Mouse (Mus musculus) left cerebral cortex, adult 2 months (tissue): ENCODE results near the gene Hist1h3f. TPM values are rescaled to one million over a fixed set of nuclear protein-coding genes. Genes with fewer than 3 reads are reported as not detected.

Experiments used
- DNase-seq, 2 experiments: peaks; one replicate each; pipeline ENCODE4 v3.0.0; 2021 to 2022; ENCODE audit warnings: low spot score in 2 of 2, mixed read lengths in 1 of 2; ENCODE audit errors: extremely low spot score in 1 of 2
- H3K27ac ChIP-seq: fragments of 200-600 bp; 2 replicates; pipeline ENCODE4 v1.8.1; 2022
- H3K4me3 ChIP-seq: fragments of 200-600 bp; 2 replicates; pipeline ENCODE4 v1.8.1; 2022
- CTCF ChIP-seq: fragments of 200-600 bp; IDR thresholded peaks from 2 replicates; pipeline ENCODE4 v1.8.1; 2022; ENCODE audit warnings: antibody characterized with exemption, mild to moderate bottlenecking, moderate library complexity
- intact Hi-C: fragments of 180-260 bp; cut with DNase I; formaldehyde crosslinking; loops from one replicate; pipeline ENCODE4 v1.15.1; 2025
- total RNA-seq, 2 experiments: library from RNA; stranded (reverse); gene quantifications; 2 replicates each; pipeline ENCODE4 v1.2.3; 2021

The Hist1h3f gene
- total RNA-seq, 2 experiments from 2014 or later = 12.9 to 15.5 TPM

DNA sequence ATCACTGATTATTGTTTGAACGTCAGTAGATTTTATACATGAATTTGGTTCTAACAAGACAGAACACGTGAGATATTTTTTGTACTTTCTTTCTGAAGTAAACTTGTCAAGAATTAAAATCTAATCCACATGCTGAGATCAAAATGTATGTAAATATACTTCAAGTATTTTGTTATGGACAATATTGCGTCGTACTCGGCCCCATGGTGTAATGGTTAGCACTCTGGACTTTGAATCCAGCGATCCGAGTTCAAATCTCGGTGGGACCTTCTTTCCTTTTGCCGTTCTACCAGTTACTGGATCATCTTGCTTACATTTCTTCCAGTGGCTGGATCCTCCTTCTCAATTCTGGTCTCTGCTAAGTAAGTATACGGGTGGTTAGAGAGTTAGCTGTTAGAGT is 24.4 kb upstream of the Hist1h3f start:
- DNase-seq = peak; percentile 81 to 88
- H3K27ac ChIP-seq = no peak overlapping the region
- no peak for TF ChIP-seq CTCF
- intact Hi-C loops = loop anchor here (2.0 to 5.0 kb wide), 5 partner anchors 83 to 1579 kb away; no protein-coding TSS in a partner anchor
- peak overlapping the region; percentile 64 for H3K4me3 ChIP-seq

DNA sequence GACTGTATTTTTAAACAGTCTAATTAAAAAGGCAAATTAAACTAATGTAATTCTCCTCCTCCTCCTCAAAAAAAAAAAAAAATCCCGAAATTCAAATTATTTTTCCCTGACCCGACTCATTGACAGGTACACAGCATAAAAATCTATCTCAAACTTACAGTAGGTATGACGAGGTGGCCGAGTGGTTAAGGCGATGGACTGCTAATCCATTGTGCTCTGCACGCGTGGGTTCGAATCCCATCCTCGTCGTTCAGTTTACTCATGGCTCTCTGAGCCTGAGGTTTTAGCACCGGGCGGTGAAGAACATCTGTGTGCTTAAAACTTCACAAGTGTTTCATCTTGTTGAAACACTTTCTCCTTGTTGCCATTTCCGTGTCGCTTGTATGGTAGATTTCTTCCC is 22.1 kb upstream of the Hist1h3f start:
- intact Hi-C loops = loop anchor here (5.0 kb wide), 1 partner anchor 224 kb away; no protein-coding TSS in a partner anchor
- DNase-seq = peak; percentile 75 to 80
- H3K27ac ChIP-seq = no peak overlapping the region
- no peak for TF ChIP-seq CTCF
- no peak overlapping the region for H3K4me3 ChIP-seq

DNA sequence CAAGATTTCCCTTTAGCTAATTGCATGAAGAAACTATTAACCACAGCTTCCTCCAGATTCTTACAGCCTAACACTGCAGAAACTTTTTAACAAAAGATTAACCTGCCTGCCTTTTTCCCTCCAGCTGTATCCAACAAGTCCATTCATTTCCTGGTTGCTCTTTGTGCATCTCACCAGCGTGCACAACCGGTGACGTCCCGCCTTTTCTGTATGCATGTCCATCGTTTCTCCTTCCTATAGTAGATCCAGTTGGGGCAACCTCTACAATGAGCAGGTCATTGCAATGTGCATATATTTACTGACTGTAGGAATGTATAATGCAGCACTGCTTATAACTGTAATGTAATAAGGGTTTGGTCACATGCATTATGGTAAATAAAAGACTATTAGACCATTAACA is 19.9 kb upstream of the Hist1h3f start:
- intact Hi-C loops = loop anchor here (1.0 to 5.0 kb wide), 3 partner anchors 92 to 227 kb away; no protein-coding TSS in a partner anchor
- no peak overlapping the region for H3K27ac ChIP-seq
- no peak overlapping the region for H3K4me3 ChIP-seq
- no peak for TF ChIP-seq CTCF
- no peak for DNase-seq

DNA sequence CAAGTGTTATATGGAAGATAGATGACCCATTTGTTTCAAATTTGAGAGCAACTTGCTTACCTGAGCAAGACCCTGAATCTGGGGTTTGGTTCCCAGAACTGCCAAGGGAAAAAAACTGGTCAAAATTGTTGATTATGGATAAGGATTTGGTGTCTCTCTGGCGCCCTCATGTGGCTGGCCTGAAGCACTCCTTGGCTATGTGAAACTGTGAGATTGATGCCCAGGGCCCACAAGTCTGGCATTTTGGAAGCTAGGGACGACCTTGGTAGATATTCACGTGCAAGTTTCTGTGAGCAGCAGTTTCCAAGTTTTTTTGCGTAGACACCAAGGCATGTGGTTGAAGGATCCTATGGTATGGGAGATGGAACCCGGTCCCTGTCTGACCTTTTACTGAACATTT is 19.2 kb upstream of the Hist1h3f start:
- TF ChIP-seq CTCF = peak; percentile 97
- Histone ChIP-seq H3K27ac (no peak overlapping the region), H3K4me3 (no peak overlapping the region)
- DNase-seq = peak; percentile 67 to 83
- intact Hi-C loops = loop anchor here (1.0 to 5.0 kb wide), 3 partner anchors 92 to 227 kb away; no protein-coding TSS in a partner anchor

DNA sequence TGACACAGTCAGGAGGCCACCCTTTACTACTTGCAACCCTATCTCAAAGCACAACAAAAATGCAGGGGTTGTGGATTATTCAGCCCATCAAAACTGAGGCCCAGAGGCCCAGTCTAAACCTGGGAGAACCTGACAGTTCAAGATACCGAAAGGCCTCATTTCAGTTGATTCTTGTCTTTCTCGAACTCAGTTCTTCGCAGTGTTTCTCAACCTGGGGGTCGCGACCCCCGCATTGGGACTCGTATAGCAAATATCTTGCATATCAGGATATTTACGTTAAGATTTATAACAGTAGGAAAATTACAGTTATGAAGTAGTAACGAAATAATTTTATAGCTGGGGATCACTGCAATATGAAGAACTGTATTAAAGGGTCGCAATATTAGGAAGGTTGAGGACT is 18.0 kb upstream of the Hist1h3f start:
- TF ChIP-seq CTCF = no peak
- no peak overlapping the region for H3K27ac ChIP-seq
- intact Hi-C loops = loop anchor here (1.0 kb wide), 1 partner anchor 8 kb away; no protein-coding TSS in a partner anchor
- no peak for DNase-seq
- H3K4me3 ChIP-seq = peak overlapping the region; percentile 38

DNA sequence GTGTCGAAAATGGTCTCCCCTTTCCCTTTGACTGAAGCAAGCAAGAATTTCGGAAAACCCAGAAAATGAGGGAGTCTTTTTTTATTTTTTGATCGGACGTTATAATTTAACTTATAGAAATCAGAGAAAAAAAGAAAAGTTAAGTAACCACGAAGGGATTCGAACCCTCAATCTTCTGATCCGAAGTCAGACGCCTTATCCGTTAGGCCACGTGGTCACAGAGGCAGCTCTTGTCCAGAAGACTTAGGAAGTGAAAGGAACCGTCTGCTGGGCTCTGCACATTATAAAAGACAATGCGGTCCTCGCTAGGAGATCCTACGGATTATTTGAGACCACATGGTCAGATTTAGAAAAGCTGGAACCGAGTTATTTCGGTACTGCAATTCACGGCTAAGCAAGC is 17.5 kb upstream of the Hist1h3f start:
- H3K4me3 ChIP-seq = peak overlapping the region; percentile 53
- intact Hi-C loops = loop anchor here (1.0 kb wide), 1 partner anchor 8 kb away; no protein-coding TSS in a partner anchor
- peak overlapping the region; percentile 29; the same call in 1 of the 2 replicates for H3K27ac ChIP-seq
- no peak for TF ChIP-seq CTCF
- peak; percentile 89 to 95 for DNase-seq

DNA sequence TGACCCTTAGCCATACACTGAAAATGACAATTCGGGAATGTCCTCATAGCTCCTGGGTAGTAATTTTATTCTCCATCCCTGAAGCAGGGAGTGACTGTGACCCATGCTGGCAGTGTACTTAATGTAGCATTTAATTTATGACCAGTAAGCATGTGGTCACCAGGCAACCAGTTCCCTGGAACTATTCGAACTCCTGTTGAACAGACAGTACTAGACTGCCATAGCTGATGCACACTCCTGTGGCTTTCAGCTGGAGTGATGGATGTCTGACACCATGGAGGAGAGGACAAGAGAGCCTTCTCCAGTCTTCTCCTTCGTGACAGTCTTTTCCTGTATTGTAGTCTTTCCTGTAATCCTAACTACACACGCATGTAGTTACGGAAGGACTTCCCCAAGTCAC is 14.8 kb upstream of the Hist1h3f start:
- DNase-seq = no peak
- no peak for TF ChIP-seq CTCF
- Histone ChIP-seq H3K27ac (no peak overlapping the region), H3K4me3 (no peak overlapping the region)
- intact Hi-C loops = no loop called here

DNA sequence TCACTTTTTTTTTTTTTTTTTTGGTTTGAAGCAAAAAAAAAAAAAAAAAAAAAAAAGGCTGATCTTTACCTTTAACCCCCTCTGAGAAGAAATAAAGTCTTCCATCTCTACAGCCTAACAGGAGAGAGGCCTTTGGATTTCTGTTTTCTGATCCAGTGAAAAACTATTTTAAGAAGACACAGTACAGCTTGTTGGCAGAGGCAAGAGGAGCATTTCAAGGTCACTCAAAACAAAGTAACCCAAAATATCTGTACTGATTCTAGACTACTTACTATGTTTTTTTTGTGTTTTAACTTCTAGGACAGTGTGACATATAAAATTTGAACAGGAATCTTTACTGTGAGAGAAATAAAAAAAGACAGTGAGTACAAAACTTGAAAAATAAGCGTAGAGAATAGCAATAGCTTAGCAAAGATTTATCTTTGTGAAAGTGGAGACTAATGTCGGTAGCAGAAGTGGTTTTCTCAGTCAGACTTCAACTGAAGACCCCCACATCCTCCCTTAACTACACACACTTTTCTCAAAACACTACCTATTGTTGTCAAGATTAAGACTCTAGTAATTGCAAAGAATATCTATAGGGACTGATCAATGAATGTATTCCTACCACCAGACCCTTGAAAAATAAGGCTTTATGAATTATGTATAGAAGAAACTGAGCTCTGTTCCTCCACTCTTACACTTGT is 14.2 kb upstream of the Hist1h3f start:
- intact Hi-C loops = loop anchor here (5.0 to 10.0 kb wide), 6 partner anchors 43 to 1817 kb away; partner anchors contain the start of genes Hist1h2ac, Hist1h2ad, Hist1h2ae and Hist1h2ag
- TF ChIP-seq CTCF = no peak
- DNase-seq = no peak
- peak overlapping the region; percentile 67 for H3K4me3 ChIP-seq
- no peak overlapping the region for H3K27ac ChIP-seq

DNA sequence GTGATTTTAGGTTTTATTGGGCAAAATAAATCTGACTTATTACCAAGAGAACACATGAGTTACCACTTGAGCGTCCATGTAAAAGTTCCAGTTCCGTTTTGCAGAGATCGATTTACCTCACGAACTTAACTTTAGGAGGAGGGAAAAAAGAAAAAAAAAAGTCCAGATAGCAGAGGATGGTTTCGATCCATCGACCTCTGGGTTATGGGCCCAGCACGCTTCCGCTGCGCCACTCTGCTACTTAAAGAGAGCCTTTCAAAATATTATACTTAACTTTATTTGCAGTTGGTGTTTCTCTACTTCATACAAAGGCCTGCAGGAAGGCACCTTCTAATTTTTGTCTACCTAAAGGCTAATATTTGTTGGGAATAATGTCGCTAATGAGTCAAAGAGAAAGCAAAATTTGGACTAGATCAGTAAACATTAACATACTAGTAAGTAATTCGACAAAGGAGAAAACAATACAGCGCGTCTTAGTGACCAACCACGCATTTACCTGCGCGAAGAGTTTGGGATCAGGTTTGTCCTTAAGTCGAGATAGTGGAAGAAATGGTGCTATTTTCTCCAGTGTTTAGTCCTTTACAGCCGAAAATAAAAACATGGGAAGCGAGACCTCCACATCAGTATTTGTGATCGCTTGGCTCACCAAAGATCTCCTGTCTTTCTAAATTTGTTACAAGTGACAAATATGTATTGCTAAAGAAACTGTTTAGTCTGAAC is 13.5 kb upstream of the Hist1h3f start:
- DNase-seq = peak; percentile 72 to 73
- intact Hi-C loops = loop anchor here (5.0 to 10.0 kb wide), 6 partner anchors 42 to 1818 kb away; partner anchors contain the start of genes Hist1h2ac, Hist1h2ad, Hist1h2ae and Hist1h2ag
- H3K27ac ChIP-seq = peak overlapping the region; percentile 92
- H3K4me3 ChIP-seq = peak overlapping the region; percentile 67
- no peak for TF ChIP-seq CTCF

DNA sequence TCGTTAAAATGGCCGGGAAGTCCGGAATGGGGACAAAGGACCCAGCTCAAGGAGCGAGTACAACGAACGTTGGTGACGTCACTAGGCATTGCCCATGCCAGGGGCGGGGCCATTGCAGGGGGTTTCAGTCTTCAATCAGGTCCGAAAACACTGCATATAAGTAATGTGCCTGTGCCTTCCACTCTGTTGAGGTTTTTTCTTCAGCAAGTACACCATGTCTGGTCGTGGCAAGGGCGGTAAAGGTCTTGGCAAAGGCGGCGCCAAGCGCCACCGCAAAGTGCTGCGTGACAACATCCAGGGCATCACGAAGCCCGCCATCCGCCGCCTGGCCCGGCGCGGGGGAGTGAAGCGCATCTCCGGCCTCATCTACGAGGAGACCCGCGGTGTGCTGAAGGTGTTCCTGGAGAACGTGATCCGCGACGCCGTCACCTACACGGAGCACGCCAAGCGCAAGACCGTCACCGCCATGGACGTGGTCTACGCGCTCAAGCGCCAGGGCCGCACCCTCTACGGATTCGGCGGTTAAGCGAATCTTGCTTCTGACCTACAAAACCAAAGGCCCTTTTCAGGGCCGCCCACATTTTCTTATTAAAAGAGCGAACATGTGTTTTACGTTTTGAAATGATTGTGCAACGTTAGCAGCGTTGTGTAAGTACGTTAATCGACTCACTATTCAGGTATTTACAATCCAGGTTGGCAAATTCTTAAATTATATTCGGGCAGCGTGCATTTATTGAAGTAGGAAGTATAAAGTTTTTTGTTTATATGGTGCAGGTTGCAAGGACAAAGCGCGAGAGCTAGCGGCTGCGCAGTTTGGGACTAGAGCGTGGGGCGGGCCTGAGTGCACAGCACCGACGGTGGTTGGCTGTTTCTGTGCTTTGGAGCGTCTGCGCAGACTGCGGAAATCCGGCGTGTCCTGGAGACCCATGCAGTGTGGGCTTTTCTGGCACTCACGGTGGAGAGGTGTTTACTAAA is 12.7 kb upstream of the Hist1h3f start, which contains the start of gene Hist1h4h:
Gene Hist1h4h (plus strand): TSS at position 150 of the 975 bp plus-strand sequence.
- peak; percentile 95 to 96 for DNase-seq
- Histone ChIP-seq H3K4me3 (peak within 1 kb of the TSS; percentile 67), H3K27ac (peak within 1 kb of the TSS; percentile 92)
- TF ChIP-seq CTCF = no peak
- intact Hi-C loops = loop anchor here (5.0 to 10.0 kb wide), 6 partner anchors 41 to 1819 kb away; partner anchors contain the start of genes Hist1h2ac, Hist1h2ad, Hist1h2ae and Hist1h2ag
